Mouse (Mus musculus): ENCODE results near the gene Asb17. TPM values are rescaled to one million over a fixed set of nuclear protein-coding genes. Genes with fewer than 3 reads are reported as not detected.

The Asb17 gene
- total and polyA plus RNA-seq, 2 experiments from 2014 or later: 0.18 TPM; not detected in 1

DNA sequence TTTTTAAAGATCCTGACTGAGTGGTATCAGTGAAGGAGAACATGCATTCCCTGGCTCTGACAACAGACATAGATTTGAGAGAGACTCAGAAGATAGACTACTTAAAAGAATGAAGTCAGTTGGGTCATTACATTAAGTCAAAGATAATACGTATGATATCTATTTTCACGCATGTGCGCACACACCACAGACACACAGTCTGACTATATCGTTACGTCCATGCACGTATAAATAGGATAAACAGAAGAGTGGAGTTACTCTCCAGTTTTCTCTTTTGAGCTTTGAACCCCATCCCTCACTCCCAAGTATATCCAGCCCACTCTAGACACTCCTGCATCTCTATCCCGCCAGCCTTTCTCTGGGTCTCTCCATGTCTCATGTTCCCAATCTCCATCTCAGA is 40.0 kb upstream of the Asb17 start:
- no peak for ATAC-seq (ENCODE audit: insufficient read depth, low read depth)
- Histone ChIP-seq H3K9ac (replicated peaks; ENCODE audit: low read depth, low read length) (no peak overlapping the region), H3K27ac (ENCODE audit: low read depth) (no peak overlapping the region), H3K4me1 (ENCODE audit: control insufficient read depth, insufficient read depth) (no peaks in the 10 kb centered on the region), H3K36me3 (replicated peaks; ENCODE audit: control insufficient read depth, insufficient read depth, low read length) (no peaks in the 10 kb centered on the region), H3K4me2 (ENCODE audit: low read depth, low read length) (no peak overlapping the region), H3K27me3 (ENCODE audit: control insufficient read depth, insufficient read depth, low read length) (no peaks in the 10 kb centered on the region), H3K4me3 (ENCODE audit: low read depth, low read length) (no peak overlapping the region), H3K9me3 (replicated peaks; ENCODE audit: control insufficient read depth, low read length) (no peaks in the 10 kb centered on the region)
- 92% methylated on average over 7 of the region's 7 CpGs for WGBS
- TF ChIP-seq CTCF (IDR thresholded peaks at IDR 0.05; ENCODE audit: low read depth) (no peak), EP300 (IDR thresholded peaks at IDR 0.05; ENCODE audit: low read depth) (no peak)
- no peak for DNase-seq (ENCODE audit: low spot score)

DNA sequence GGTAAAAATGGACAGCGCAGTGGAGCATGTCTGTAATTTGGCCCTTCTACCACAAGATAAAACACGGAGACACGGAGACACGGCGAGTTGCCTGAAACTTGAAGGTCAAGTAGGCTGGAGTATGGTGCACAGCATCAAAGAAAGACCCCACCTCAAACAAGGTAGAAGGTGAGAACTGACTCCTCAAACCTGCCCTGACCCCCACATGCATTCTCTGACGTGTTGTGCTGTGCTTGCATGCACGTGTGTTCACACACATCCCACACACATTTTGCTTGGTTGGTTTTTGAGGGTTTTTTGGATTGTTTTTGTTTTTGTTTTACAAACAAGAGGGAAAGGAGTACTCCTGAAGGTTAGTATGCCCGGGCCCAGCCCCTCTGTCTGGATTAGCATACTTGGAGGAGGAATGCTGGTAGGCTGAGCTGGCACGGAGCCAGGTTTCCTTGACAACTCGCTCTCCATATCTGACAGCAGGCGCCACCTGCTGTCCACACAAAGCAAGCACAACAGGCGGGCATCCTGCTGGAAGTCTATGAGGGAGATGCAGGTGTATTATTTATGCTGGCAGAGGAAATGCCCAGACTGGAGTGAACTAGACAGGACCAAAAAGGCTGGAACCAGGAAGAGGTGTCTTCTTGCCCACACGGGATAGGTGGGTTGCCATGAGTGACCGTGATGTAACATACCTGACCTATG is 37.8 kb upstream of the Asb17 start:
- Histone ChIP-seq H3K9ac (replicated peaks; ENCODE audit: low read depth, low read length) (no peak overlapping the region), H3K4me3 (ENCODE audit: low read depth, low read length) (no peak overlapping the region), H3K9me3 (replicated peaks; ENCODE audit: control insufficient read depth, low read length) (no peaks in the 10 kb centered on the region), H3K27ac (ENCODE audit: low read depth) (no peak overlapping the region), H3K4me1 (ENCODE audit: control insufficient read depth, insufficient read depth) (no peaks in the 10 kb centered on the region), H3K36me3 (replicated peaks; ENCODE audit: control insufficient read depth, insufficient read depth, low read length) (no peaks in the 10 kb centered on the region), H3K27me3 (ENCODE audit: control insufficient read depth, insufficient read depth, low read length) (no peaks in the 10 kb centered on the region), H3K4me2 (ENCODE audit: low read depth, low read length) (0 out of 2 replicates have a peak overlapping the region, but pooled peaks have one; percentile 5)
- DNase-seq (ENCODE audit: low spot score) (peak; percentile 90), ATAC-seq (ENCODE audit: insufficient read depth, low read depth) (peak; percentile 85)
- WGBS: 26% methylated on average over 14 of the region's 14 CpGs
- TF ChIP-seq EP300 (IDR thresholded peaks at IDR 0.05; ENCODE audit: low read depth) (no peak), CTCF (IDR thresholded peaks at IDR 0.05; ENCODE audit: low read depth) (peak; percentile 95)

DNA sequence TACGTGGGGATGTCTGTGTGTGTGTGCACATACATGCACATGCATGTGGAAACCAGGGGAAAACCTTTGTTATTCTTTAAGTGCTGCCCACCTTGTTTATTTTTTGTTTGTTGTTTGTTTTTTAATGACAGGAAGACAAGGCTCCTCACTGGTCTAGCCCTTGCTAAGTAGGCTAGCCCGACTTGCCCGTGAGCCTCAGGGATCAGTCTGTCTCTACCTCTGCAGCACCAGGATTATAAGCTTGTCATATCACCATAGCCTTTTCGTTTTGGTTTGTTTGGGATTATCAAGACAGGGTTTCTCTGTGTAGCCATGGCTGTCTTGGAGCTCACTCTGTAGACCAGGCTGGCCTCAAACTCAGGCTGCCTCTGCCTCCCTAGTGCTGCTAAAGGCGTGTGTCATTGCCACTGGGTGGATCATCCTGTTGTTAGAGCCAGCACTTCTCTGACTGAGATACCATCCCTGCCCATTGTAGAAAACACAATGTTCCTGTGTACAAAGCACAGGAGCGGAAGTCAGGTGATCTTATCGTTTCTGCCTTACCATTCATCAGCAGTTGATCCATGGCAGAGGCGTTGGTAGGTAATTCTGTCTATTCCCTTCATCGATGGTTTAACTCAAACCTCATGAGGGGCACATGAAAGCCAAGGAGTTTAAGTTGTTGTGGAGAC is 37.1 kb upstream of the Asb17 start:
- no peak for DNase-seq (ENCODE audit: low spot score)
- WGBS: 83% methylated on average over 9 of the region's 9 CpGs
- 0 out of 2 replicates have a peak, but pooled peaks have one; percentile 21 for ATAC-seq (ENCODE audit: insufficient read depth, low read depth)
- no peak overlapping the region for H3K4me3 ChIP-seq (ENCODE audit: low read depth, low read length)
- no peak overlapping the region for H3K9ac ChIP-seq (replicated peaks; ENCODE audit: low read depth, low read length)
- no peaks in the 10 kb centered on the region for H3K36me3 ChIP-seq (replicated peaks; ENCODE audit: control insufficient read depth, insufficient read depth, low read length)
- no peaks in the 10 kb centered on the region for H3K9me3 ChIP-seq (replicated peaks; ENCODE audit: control insufficient read depth, low read length)
- no peak for TF ChIP-seq EP300 (IDR thresholded peaks at IDR 0.05; ENCODE audit: low read depth)
- TF ChIP-seq CTCF (IDR thresholded peaks at IDR 0.05; ENCODE audit: low read depth): no peak
- no peak overlapping the region for H3K27ac ChIP-seq (ENCODE audit: low read depth)
- no peak overlapping the region for H3K4me2 ChIP-seq (ENCODE audit: low read depth, low read length)
- no peaks in the 10 kb centered on the region for H3K4me1 ChIP-seq (ENCODE audit: control insufficient read depth, insufficient read depth)
- no peaks in the 10 kb centered on the region for H3K27me3 ChIP-seq (ENCODE audit: control insufficient read depth, insufficient read depth, low read length)

DNA sequence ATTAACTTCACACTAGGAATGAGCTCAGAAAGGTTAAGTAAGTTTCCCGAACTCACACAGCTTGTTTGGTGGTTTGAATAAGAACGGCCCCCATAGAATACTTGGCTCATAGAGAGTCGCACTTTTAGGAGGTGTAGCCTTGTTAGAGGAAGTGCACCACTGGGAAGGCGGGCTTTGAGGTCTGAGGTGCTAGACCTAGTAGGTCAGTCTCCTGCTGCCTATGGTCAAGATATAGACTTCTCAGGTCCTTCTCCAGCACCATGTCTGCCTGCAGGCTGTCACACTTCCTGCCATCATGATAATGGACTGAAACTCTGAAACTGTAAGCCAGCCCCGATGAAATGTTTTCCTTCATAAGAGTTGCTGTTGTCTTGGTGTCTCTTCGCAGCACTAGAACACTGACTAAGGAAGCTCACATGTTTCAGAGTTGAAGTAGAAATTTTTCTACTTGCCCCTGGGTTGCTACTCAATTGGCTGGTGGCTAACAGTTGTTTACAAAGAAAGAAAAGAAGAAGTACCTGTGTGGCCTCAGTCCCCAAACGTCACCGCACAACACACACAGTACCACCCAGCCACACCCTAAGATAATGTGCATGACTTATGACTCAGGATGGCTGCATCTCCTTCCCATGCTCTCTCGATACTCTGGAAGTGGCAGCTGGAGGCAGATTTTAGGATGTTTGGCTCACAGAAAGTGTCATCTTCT is 36.4 kb upstream of the Asb17 start:
- no peak for ATAC-seq (ENCODE audit: insufficient read depth, low read depth)
- no peaks in the 10 kb centered on the region for H3K27me3 ChIP-seq (ENCODE audit: control insufficient read depth, insufficient read depth, low read length)
- H3K9me3 ChIP-seq (replicated peaks; ENCODE audit: control insufficient read depth, low read length): no peaks in the 10 kb centered on the region
- H3K27ac ChIP-seq (ENCODE audit: low read depth): no peak overlapping the region
- no peak overlapping the region for H3K4me2 ChIP-seq (ENCODE audit: low read depth, low read length)
- H3K36me3 ChIP-seq (replicated peaks; ENCODE audit: control insufficient read depth, insufficient read depth, low read length): no peaks in the 10 kb centered on the region
- DNase-seq (ENCODE audit: low spot score): no peak
- no peaks in the 10 kb centered on the region for H3K4me1 ChIP-seq (ENCODE audit: control insufficient read depth, insufficient read depth)
- 76% methylated on average over 9 of the region's 9 CpGs for WGBS
- H3K9ac ChIP-seq (replicated peaks; ENCODE audit: low read depth, low read length): no peak overlapping the region
- no peak overlapping the region for H3K4me3 ChIP-seq (ENCODE audit: low read depth, low read length)
- TF ChIP-seq CTCF (IDR thresholded peaks at IDR 0.05; ENCODE audit: low read depth): no peak
- no peak for TF ChIP-seq EP300 (IDR thresholded peaks at IDR 0.05; ENCODE audit: low read depth)

DNA sequence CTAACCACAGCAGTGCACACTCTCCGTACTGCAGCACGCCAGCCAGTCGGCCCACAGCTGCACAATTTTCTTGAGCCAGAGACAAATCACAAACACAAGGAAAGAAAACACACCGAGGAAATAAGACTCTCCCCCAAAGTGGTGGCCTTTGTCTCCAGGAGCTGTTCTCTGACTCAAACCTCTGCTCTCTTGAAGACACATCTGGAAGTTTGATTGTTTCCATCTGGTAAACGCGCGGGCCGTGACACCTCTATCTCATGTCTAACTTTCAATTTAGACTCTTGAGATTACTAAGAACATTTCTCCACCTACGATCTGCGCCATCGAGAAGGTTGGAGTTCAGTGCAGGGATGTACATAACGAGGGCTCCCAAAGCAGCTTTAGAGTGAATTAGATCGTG is 35.6 kb upstream of the Asb17 start:
- WGBS: 61% methylated on average over 13 of the region's 13 CpGs
- Histone ChIP-seq H3K27ac (ENCODE audit: low read depth) (no peak overlapping the region), H3K27me3 (ENCODE audit: control insufficient read depth, insufficient read depth, low read length) (no peaks in the 10 kb centered on the region), H3K4me2 (ENCODE audit: low read depth, low read length) (no peak overlapping the region), H3K4me3 (ENCODE audit: low read depth, low read length) (no peak overlapping the region), H3K9ac (replicated peaks; ENCODE audit: low read depth, low read length) (no peak overlapping the region), H3K36me3 (replicated peaks; ENCODE audit: control insufficient read depth, insufficient read depth, low read length) (no peaks in the 10 kb centered on the region), H3K9me3 (replicated peaks; ENCODE audit: control insufficient read depth, low read length) (no peaks in the 10 kb centered on the region), H3K4me1 (ENCODE audit: control insufficient read depth, insufficient read depth) (no peaks in the 10 kb centered on the region)
- no peak for TF ChIP-seq CTCF (IDR thresholded peaks at IDR 0.05; ENCODE audit: low read depth)
- no peak for TF ChIP-seq EP300 (IDR thresholded peaks at IDR 0.05; ENCODE audit: low read depth)
- no peak for DNase-seq (ENCODE audit: low spot score)
- ATAC-seq (ENCODE audit: insufficient read depth, low read depth): no peak
